Mouse (Mus musculus) right cerebral cortex, postnatal 25 days (tissue): ENCODE data around the gene Pibf1.

ENCODE experiments used
- DNase-seq: peaks from one replicate; pipeline ENCODE4 v3.0.0; 2022

Gene Pibf1

DNA sequence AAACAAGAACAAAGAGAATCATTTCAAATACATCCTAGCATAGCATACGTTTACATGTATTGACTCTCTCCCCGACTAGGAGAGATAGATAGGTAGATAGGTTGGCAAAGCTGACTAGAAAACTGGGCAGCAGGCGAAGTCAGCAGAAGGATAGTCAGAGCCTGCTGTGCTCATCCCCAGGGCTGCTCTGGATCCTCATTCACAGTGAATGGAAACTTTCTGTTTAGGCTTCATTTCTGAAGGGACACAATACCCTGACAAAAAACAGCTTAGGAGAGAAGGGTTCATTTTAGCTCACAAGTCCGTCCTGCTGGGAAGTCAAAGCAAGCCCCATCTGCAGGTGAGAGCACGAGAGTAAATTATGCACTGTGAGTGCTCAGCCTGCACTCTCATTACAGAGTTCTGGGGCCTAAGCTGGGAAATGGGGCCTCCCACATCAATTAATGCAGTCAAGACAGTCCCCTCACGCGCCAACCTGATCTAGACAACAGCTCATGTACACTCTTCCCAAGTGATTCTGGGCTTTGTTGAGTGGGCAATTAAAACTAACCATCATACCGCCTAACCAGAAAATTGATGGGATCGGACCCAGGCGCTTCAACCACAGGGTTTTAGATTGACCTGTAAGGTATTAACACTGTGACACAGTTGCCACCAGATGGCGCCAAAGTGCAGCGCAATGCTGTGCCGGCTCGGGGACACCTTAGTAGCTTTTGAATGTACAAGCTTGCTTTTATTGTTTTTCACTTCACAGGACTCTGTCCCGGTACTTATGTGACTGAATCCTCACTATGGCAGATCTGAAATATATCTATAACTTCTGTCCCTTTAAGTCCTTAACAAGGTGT lies 42.8 kb downstream of the Pibf1 start:
- DNase-seq = peak; percentile 72

DNA sequence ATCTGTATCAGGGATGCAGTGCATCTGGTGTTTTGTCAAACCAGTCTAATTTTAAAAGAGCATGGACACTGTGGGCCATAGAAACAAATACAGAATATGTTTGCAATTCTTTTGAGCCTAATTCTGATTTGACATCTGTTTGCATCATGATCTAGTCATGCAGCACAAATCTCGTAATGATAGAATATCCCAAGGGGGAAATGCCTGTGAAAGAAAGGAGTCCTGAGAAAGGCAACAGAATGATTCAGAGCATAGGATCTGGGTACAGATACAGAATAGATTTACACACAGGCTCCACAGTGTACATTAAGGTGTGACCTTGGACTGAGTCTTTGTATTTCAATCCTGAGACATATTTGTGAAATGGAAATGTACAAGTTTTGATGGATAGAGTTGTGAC lies 47.6 kb downstream of the Pibf1 start:
- DNase-seq = no peak

- DNase-seq = no peak
Observed at GRCm38 (mm10) chr14:99152683-99153082, 53.5 kb downstream of the Pibf1 start.

- no peak for DNase-seq
Observed at GRCm38 (mm10) chr14:99159940-99160339, 60.7 kb downstream of the Pibf1 start.

DNA sequence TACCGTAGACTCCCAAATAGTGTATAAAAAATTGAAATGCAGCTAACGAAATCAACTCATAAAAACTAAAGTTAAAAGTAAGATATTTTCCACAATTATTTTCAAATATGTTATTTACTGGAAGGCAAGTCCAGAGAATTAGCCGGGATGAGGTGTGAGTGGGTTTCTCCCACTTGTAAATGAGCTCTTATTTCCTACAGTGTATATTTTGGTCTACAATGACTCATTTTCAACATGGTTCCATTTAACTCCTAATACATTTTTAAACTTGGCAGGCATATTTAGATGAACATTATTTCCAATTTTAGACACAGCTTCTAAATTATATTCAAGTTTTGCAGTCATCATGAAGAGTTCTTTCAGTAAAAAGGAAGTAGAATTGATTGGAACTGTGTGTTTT lies 63.8 kb downstream of the Pibf1 start:
- DNase-seq = no peak

DNA sequence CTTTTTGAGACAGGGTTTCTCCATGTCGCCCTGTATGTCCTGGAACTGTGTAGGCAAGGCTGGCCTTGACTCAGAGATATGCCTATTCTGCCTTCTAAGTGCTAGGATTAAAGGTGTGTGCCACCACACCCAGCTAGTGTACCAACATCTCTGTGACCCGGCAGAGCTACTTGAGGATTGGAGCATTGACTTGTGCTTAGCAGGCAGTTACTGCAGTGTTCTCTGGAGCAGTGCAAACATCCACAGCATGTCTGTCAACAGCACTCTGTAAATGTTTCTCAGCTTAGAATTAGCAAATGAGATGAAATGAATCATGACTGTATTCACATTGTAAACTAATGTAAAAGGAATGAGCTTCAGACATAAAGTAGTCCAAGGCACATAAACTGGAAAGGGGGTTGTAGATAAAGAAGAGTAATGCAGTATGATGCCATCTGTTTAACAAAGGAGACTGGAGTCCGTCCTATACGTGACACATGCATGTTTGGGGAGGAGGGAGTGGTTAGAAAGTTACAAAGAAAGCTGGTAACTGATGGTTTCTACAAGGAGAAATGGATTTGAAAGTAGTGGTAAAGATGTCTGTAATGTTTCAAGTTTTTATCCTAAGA lies 75.0 kb downstream of the Pibf1 start:
- DNase-seq = no peak

GRCm38 (mm10) chr14:99176559-99176958 lies 77.3 kb downstream of the Pibf1 start:
- DNase-seq = no peak

- DNase-seq = no peak
Observed at GRCm38 (mm10) chr14:99190153-99190790, 91.0 kb downstream of the Pibf1 start.

DNA sequence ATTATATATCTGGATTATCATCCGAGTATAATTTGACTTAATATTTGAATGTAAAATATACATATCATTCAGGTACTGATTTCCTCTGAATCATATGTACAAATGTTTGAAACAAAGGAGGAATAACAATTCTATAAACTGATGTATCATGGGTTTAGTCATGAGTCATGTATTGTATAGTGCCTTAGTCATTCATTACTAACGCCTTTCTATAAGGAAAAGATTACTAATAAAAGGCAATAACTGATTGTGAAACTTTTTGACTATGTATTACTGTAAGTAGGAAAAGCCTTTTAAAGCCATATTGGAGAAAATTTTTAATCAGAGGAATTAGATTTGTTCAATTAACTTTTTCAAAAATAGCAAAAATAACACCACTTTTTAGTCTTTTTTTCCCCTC lies 106.6 kb downstream of the Pibf1 start:
- no peak for DNase-seq

DNA sequence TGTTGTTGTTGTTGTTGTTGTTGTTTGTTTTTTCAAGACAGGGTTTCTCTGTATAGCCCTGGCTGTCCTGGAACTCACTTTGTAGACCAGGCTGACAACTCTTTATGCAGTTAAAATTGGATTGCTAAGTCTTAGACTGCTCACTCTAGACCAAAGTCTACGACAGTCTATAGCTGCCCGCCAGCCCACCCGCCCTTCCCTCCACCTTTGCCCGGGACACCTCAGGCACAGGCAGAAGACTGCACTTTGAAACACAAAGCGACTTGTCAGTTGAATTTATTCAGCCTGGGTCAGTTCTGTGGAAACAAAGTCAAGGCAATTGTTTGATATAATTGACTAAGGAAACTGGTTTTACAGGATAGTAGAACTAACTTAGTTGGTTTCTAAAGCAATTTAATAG lies 107.4 kb downstream of the Pibf1 start:
- DNase-seq = no peak

DNA sequence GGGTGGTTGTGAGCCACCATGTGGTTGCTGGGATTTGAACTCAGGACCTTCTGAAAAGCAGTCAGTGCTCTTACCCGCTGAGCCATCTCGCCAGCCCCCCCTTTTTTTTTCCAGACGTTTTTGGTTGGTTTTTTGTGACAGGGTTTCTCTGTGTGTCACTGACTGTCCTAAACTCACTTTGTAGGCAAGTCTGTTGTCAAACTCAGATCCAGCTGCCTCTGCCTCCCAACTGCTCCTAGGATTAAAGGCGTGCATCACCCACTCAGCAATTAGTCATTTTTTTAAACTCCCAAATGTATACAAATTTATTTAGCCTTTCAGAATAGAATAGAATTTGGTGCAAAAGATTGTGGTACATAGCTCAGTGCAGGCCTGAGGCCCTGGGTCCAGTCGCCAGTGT lies 111.2 kb downstream of the Pibf1 start:
- peak; percentile 11 for DNase-seq

DNA sequence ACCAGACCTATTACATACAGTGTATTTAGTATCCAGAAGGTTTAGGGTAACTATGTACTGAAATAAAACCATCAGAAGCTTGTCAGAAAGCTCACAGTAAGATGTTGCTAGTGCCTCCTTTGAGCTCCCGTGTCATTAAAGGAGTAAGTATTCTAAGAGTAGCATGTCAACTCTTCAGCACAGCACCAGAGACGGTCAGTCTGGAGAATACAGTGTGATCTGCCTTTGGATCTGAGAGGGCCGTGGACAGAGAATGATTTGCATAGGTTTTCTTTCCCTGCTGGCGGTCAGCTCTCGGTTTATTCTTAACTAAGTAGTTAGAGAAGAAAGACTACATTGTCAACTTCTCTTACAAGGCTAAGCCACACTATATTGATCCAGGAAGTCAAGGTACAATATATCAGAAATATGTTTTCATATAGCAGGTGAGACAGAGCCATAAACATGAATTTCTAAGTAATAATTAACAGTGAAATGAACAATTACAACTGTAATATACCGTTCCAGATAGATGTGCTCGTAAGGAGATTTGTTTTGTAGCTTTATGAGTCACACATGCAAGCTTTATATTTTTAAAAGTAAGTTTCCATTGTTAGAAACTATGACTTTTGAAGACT lies 119.3 kb downstream of the Pibf1 start:
- no peak for DNase-seq

DNA sequence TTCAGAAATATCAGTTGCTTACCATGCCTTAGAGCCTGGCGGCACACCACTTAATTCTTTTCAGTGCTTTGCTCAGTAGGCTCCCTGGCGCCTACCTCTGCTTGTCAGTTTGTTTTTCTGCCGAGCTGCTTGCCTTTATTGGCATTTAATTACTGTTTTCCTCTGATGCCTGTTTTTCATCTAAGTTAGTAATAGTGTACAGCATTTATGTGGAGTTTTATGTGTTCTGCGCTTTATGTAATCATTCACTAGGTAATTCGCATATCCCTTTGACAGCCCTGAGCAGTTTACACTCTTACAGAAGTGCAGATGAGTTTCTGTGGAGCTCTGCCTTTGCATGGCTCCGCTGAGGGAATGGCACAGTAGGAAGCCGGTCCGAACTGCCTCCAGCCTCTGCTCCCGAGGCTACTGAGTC lies 120.5 kb downstream of the Pibf1 start:
- DNase-seq = no peak

DNA sequence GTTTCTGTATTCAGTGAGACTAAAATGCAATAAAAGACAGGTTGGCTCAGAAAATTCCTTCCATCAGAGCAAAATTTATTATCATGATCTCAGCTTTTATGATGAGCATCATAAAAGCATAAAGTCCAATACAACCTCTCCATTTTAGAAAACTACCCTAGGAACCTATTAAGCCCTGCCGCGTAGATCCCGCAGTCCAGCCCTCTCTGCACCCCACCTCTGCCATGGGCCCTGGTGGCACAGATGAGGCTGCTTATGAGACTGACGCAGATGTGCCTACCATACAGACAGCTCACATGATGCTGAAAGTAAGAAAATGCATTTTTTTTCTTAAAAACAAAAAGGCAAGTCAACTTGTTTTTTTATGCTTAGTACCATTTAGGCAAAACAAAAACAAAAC lies 126.7 kb downstream of the Pibf1 start:
- no peak for DNase-seq

DNA sequence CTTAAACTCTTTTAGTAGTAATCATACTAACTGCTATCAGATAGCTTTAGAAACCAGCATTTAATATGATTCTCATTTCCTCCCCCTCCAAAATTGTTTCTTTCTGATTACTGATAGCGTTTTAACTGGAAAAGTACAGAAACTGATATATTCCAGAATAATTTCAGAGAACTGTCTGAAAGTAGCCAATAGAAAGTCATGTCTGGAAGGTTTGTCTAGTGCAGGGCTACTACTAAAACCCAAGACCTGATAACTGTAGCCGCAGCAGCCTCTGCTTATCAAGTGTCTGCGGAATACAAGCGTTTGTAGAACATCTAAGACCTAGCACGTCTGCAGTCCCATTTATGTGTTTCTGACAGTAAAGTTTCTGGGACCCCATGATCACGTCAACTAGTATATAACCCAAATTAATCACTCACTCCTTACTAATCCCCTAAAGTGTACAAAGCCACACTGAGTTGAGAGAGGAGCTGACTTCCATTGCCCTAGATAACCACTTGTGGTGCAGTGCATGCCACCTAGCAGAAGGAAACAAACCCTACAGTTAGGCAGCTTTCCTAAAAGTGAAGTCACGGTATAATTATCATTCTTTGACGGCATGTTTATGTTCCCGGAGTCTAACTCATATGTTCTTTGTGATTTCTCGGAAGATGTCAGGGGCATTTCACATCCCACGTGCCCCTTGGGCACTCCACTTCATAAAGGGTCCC lies 130.0 kb downstream of the Pibf1 start:
- DNase-seq = no peak

DNA sequence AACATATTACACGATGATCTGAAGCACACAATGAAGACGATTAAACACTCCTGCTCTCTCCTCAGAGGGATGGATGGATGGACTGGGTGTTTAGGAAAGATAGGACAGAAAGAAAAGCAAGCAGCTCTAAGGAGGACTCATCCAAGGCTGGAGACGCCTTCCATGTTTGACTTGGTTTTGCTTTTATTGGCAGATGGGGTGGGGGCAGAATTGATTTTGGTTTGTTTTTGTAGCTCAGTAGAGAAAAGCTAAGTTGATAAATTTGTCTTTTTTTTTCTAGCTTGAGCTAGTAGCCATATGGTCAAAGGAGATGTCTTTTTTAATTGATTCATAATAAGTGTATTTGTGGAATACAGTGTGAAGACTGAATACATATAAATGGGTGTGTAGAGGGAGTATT lies 133.8 kb downstream of the Pibf1 start:
- DNase-seq = no peak

- no peak for DNase-seq
Observed at GRCm38 (mm10) chr14:99237115-99237514, 137.9 kb downstream of the Pibf1 start.

- no peak for DNase-seq
Observed at GRCm38 (mm10) chr14:99240563-99240962, 141.3 kb downstream of the Pibf1 start.

DNA sequence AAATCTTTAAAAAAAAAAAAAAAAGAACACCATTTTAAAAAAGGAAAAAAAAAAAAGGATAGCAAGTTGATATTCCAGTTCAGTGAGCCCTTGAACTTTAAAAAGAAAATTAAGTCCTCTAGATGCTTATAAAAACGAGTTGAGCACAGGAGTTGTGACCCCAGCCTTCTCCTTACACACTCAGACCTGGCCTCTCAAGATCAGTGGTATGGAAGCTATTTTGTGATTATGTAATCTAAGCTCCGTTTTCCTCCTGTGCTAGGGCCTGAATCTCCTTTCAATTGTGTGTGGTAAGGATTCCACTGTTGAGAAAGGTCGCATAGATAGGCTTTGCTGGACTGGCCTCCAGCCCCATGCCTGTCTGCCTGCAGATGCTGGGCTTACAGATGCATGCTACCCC lies 145.3 kb downstream of the Pibf1 start:
- no peak for DNase-seq

GRCm38 (mm10) chr14:99262026-99262425 lies 162.8 kb downstream of the Pibf1 start:
- DNase-seq = no peak

DNA sequence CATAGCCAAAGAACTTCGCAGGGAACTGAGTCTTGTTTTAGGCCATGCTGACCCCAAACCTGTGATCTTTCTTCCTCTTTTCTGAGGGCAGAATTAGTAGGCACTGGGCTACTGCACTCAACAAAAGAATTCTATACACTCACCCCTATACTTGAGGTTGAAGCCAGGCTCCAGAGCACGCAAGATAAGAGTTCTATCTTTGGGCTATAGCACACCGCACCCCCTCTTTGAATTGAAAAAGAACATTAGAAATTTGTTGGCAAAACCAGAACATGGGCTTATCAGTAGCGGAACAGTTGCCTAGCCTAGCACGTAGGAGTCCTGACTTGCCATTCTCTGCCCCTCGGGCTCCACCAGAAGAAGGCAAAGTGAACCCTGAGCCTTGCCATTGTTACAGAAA lies 164.6 kb downstream of the Pibf1 start:
- no peak for DNase-seq

DNA sequence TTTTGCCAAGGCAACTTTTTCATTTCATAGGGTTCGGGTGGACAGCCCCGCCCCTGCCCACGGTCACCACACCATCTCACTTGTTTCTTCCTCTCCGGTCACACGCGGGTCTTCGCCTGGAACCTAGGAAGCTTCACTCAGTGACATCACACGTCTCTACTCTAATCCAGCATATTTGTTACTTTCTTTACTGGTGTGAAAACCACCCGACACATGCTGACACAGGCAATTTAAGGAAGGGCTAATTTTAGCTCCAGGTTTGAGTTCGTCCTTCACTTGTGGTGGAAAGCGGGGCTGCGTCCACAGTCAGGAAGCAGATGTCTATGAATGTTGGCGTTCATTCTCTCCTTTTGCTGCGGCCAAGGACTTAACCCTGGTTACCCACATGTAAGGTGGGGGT lies 166.6 kb downstream of the Pibf1 start:
- DNase-seq = no peak

DNA sequence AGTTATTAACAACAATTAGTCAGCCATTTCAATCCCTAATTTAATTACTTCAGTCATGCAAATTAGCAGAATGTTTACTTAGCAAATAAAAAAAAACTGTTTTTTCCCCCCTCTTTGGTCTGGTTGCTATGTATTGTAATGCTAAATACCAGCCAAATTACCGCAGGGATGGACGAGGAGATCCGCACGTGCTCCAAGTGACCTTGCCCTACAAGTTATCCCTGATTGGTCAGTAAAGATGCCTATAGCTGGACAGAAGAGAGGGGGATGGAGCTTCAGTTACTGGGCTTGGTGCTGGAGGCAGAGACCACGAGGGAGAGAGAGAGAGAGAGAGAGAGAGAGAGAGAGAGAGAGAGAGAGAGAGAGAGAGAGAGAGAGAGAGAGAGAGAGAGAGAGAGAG lies 167.5 kb downstream of the Pibf1 start:
- no peak for DNase-seq
